Mouse (Mus musculus): Measurements from ENCODE around the gene Sept14.

The Sept14 gene

DNA sequence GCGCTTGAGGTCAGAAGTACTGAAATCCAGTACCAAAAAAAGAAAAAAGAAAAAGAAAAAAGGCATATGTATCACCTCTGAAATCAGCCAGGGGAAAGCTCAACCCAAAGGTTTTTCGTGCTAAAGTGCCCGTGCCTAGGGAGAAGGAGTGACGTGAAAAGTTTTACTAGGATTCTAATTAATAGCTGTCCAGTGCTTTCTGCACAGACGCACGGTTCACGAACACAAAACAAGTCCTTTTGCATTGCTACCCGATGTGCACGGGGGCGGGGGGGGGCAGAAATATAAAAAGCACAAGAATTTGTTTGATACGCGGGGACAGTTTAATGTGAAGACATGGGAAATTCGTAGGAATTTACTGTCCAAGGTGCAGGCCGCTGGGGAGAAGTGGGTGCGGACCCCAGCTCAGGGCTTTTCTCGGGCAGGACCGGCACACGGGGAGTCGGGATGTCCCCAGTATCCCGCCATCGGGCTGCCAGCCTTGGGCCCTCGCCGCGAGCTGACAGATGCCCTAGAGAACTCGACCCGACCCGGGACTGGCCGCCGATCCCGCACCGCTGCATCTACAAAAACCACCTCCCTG lies 38.8 kb downstream of the Sept14 start:
- DNase-seq (ENCODE audit: low read depth, low spot score) = peak; percentile 17

GRCm38 (mm10) chr5:129667851-129668250 lies 40.5 kb downstream of the Sept14 start:
- peak; percentile 63 for DNase-seq (ENCODE audit: low read depth, low spot score)

- DNase-seq (ENCODE audit: low read depth, low spot score) = peak; percentile 63
Measured at GRCm38 (mm10) chr5:129666271-129666909, 41.9 kb downstream of the Sept14 start.

- DNase-seq (ENCODE audit: low read depth, low spot score) = no peak
Measured at GRCm38 (mm10) chr5:129664090-129664489, 44.2 kb downstream of the Sept14 start.

- peak; percentile 34 for DNase-seq (ENCODE audit: low read depth, low spot score)
Measured at GRCm38 (mm10) chr5:129657931-129658330, 50.4 kb downstream of the Sept14 start.

DNA sequence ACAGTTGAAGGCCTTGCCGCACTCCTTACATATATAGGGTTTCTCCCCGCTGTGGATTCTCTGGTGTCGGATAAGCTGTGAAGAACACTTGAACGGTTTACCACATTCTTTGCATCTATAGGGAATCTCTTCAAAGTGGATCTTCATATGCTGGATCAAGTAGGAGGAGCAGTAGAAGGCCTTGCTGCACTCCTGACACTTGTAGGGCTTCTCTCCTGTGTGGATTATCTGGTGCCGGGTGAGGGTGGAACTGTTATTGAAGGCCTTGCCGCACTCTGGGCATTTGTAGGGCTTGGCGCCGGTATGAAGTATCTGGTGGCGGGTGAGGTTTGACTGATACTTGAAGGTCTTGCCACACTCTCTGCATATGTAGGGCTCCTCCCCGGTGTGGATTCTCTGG lies 51.3 kb downstream of the Sept14 start:
- no peak for DNase-seq (ENCODE audit: low read depth, low spot score)

DNA sequence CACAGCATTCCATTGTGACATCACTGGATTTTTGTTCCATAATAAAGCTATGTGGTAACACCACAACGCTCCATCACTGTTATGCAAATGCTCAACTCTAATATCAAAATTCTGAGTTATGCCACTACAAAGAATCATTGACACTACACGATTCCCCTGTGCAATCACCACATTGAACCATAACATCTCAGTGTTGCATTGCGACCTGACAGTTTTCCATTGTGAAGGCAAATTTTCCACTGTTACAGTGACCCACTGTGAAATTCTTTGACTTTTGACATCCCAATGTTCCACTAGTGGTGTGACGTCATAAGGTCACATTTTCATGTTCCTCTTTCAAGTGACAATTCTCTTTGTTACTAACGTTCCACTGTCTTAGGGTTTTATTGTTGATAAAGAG lies 57.5 kb downstream of the Sept14 start:
- DNase-seq (ENCODE audit: low read depth, low spot score) = no peak

All from brain, adult 2 months (tissue).